Mouse (Mus musculus) spleen, postnatal 10 days (tissue): Measurements from ENCODE around the gene Cacna1a.
A peak's percentile ranks its signal among the peaks of the same experiment; 100 is the strongest.
"Not testable (repeated sequence)": the region's sequence is repeated elsewhere in the genome, so short reads cannot be mapped to it uniquely, and the experiment has no call there.

ENCODE experiments used
- DNase-seq, 2 experiments: peaks; one replicate each; pipeline ENCODE4 v3.0.0; 2021 to 2022; ENCODE audit warnings: low spot score in 2 of 2

Cacna1a gene

GRCm38 (mm10) chr8:84586221-84586620 lies 198.0 kb downstream of the Cacna1a start:
- DNase-seq: no peak

- DNase-seq: peak; percentile 55 to 89
Observed at GRCm38 (mm10) chr8:84588498-84588897, 200.3 kb downstream of the Cacna1a start.

- peak; percentile 88 to 89 for DNase-seq
Observed at GRCm38 (mm10) chr8:84592015-84592662, 203.9 kb downstream of the Cacna1a start.

- no peak for DNase-seq
Observed at GRCm38 (mm10) chr8:84593143-84593542, 204.9 kb downstream of the Cacna1a start.

- DNase-seq: peak; percentile 85 to 91
Observed at GRCm38 (mm10) chr8:84594099-84594780, 206.0 kb downstream of the Cacna1a start.

- DNase-seq: peak; percentile 54 to 76
Observed at GRCm38 (mm10) chr8:84595648-84596047, 207.4 kb downstream of the Cacna1a start.

GRCm38 (mm10) chr8:84599401-84599800 lies 211.2 kb downstream of the Cacna1a start:
- no peak for DNase-seq

GRCm38 (mm10) chr8:84600311-84600907 lies 212.2 kb downstream of the Cacna1a start:
- no peak for DNase-seq

GRCm38 (mm10) chr8:84601221-84601751 lies 213.0 kb downstream of the Cacna1a start:
- no peak for DNase-seq

- peak in 1 of 2 experiments; percentile 54 for DNase-seq
Observed at GRCm38 (mm10) chr8:84614512-84615223, 226.4 kb downstream of the Cacna1a start.

GRCm38 (mm10) chr8:84615666-84616485 lies 227.6 kb downstream of the Cacna1a start:
- no peak for DNase-seq

- no peak for DNase-seq
Observed at GRCm38 (mm10) chr8:84617005-84617404, 228.8 kb downstream of the Cacna1a start.

- no peak for DNase-seq
Observed at GRCm38 (mm10) chr8:84621102-84621625, 232.9 kb downstream of the Cacna1a start.

GRCm38 (mm10) chr8:84623425-84623824 lies 235.2 kb downstream of the Cacna1a start:
- not testable (repeated sequence) for DNase-seq

GRCm38 (mm10) chr8:84629586-84629985 lies 241.3 kb downstream of the Cacna1a start:
- no peak for DNase-seq

GRCm38 (mm10) chr8:84630145-84630544 lies 241.9 kb downstream of the Cacna1a start:
- DNase-seq: no peak

- DNase-seq: no peak
Observed at GRCm38 (mm10) chr8:84631813-84632212, 243.6 kb downstream of the Cacna1a start.

GRCm38 (mm10) chr8:84633841-84634584 lies 245.8 kb downstream of the Cacna1a start:
- DNase-seq: no peak

- no peak for DNase-seq
Observed at GRCm38 (mm10) chr8:84634849-84635304, 246.6 kb downstream of the Cacna1a start.
